Mouse (Mus musculus) effector memory CD4-positive, alpha-beta T cell, adult 7 months (primary cell): ENCODE measurements around the gene Pxn. TPM values are rescaled to one million over a fixed set of nuclear protein-coding genes. Genes with fewer than 3 reads are reported as not detected.

Experiments used
- polyA plus RNA-seq: library from polyadenylated mRNA; unstranded; fragments of 100-300 nt; shearing (Covaris generic); gene quantifications from one replicate; pipeline ENCODE4 v1.2.1, GENCODE M21; 2017

Gene Pxn
- 64.8 TPM for polyA plus RNA-seq

DNA sequence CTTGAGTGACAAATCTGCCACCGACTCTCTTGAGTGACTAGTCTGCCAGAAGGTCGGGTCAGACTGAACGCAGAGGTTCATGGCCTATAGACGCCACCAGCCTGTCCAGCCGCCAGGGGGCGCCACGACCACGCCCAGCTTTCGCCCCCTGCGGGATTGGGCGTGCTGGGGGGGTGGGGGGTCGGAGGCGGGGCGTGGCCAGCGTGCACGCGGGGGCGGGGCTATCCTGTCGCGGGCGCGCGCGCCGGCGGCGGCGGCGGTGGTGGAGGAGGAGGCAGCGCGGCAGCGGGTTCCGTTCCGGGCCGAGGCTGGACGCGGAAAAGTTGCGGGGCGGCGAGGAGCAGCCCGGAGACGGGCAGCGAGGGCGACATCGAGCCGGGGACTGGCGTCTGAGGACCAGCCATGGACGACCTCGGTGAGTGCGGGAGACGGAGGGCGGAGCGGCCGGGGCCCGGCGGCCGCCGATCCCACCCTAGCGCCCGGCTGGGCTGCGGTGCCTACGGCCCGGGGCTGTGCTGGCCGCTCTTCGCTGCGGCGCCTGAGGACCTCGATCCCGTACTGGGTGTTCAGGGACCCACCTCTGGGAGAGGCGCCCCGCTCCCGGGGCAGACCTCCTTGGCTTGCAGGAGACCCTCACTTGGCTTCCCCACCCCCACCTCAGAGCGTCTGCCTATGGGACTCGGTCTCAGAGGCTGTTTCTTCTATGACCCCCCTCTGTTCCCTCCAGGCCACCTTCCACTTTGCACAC lies at the start of gene Pxn:
Gene Pxn, plus strand, starts transcription at position 223 of the 748 bp plus-strand sequence.

GRCm38 (mm10) chr5:115465642-115466420 lies 40.6 kb upstream of the Pxn start, which contains the start of gene Pla2g1b:
Gene Pla2g1b, plus strand, starts transcription at chr5:115466262.

GRCm38 (mm10) chr5:115483947-115484920 lies 22.2 kb upstream of the Pxn start, which contains the start of gene Sirt4:
Gene Sirt4, minus strand, starts transcription at chr5:115484725.

DNA sequence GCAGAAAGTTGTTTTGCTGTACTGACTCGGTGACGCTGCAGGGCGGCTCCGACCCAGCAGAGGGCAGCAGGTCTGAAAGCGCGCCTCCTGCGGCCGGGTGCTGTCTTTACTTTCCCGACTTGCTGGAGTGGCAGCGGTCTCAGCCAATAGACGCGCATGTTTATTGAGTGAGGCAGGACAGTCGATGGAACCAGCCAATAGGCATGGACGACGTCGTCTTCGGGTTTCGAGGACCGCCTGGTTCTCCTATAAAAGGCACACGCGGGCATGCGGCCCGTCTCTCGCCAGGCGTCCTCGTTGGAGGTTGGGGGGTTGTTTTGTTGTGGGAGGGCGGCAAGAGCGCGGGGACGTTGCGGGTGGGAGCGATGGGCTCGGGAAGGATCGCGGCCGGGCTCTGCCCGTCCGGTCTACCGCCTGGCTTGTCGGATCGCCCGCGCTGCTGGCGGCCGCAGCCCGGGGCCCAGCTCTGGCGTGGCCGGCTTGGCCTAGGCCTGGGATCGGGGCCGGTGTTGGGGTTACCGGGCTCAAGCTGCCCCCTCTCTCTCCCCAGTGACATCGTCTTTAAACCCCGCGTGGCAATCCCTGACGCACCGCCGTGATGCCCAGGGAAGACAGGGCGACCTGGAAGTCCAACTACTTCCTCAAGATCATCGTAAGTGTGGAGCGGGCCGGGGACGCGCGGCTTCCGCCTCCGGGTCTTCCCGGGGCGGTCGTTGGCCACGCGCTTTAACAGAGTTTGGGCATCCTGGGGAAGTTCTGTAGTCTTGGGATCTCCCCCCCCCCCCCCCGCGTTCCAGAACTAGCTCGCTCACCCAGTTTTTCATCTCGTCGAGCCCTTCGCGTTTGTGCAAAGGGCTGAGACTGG lies 53.0 kb downstream of the Pxn start, which contains the start of gene Rplp0:
Gene Rplp0, plus strand, starts transcription at position 231 of the 865 bp plus-strand sequence.

GRCm38 (mm10) chr5:115564737-115565393 lies 58.4 kb downstream of the Pxn start, which contains the start of gene Gcn1l1:
Gene Gcn1l1, plus strand, starts transcription at chr5:115565254.

Other genes starting within 250 kb of the Pxn start
- 130 TPM for gene Rnf10, start 233.8 kb upstream of the Pxn start, polyA plus RNA-seq
- gene Coq5, start 227.0 kb upstream of the Pxn start, polyA plus RNA-seq = 40.2 TPM
- 331 TPM for gene Dynll1, start 205.7 kb upstream of the Pxn start, polyA plus RNA-seq
- gene Srsf9, start 179.5 kb upstream of the Pxn start, polyA plus RNA-seq = 88.6 TPM
- gene Gatc, start 165.5 kb upstream of the Pxn start, polyA plus RNA-seq = 5.5 TPM
- gene Triap1, start 165.5 kb upstream of the Pxn start, polyA plus RNA-seq = 22.9 TPM
- gene Cox6a1, start 157.7 kb upstream of the Pxn start, polyA plus RNA-seq = 459 TPM
- gene Msi1, start 77.1 kb upstream of the Pxn start, polyA plus RNA-seq = 0.27 TPM
- gene Pla2g1b, start 40.4 kb upstream of the Pxn start, polyA plus RNA-seq = not detected
- gene Sirt4, start 22.0 kb upstream of the Pxn start, polyA plus RNA-seq = 14.3 TPM
- gene Rplp0, start 52.8 kb downstream of the Pxn start, polyA plus RNA-seq = 2,084 TPM
- gene Gcn1l1, start 58.6 kb downstream of the Pxn start, polyA plus RNA-seq = 51.8 TPM
- gene Rab35, start 125.2 kb downstream of the Pxn start, polyA plus RNA-seq = 15.8 TPM
- 64.4 TPM for gene Bicdl1, start 224.9 kb downstream of the Pxn start, polyA plus RNA-seq